Mouse (Mus musculus) ovary, adult 18-20 months (tissue): ENCODE results near the gene Mymx.

Experiments
- DNase-seq: peaks from one replicate; pipeline ENCODE4 v3.0.0; 2022; ENCODE audit warnings: low spot score, mixed read lengths

Mymx gene

GRCm38 (mm10) chr17:45569999-45570398 lies 31.9 kb downstream of the Mymx start:
- no peak for DNase-seq

- DNase-seq = no peak
These were observed 32.9 kb downstream of the Mymx start for GRCm38 (mm10) chr17:45568990-45569389.

GRCm38 (mm10) chr17:45567162-45567601 lies 34.7 kb downstream of the Mymx start:
- DNase-seq = no peak

GRCm38 (mm10) chr17:45566360-45567161 lies 35.3 kb downstream of the Mymx start:
- DNase-seq = no peak

- DNase-seq = no peak
These were observed 35.9 kb downstream of the Mymx start for GRCm38 (mm10) chr17:45566031-45566359.

GRCm38 (mm10) chr17:45565103-45565502 lies 36.8 kb downstream of the Mymx start:
- no peak for DNase-seq

GRCm38 (mm10) chr17:45564531-45565084 lies 37.3 kb downstream of the Mymx start:
- DNase-seq = no peak

- DNase-seq = peak; percentile 91
These were observed 38.0 kb downstream of the Mymx start, which contains the start of gene Slc35b2 for GRCm38 (mm10) chr17:45563655-45564530. Slc35b2 (plus strand) TSS chr17:45563874.

GRCm38 (mm10) chr17:45563216-45563615 lies 38.7 kb downstream of the Mymx start:
- no peak for DNase-seq

- DNase-seq = no peak
These were observed 42.0 kb downstream of the Mymx start for GRCm38 (mm10) chr17:45559732-45560525.

- no peak for DNase-seq
These were observed 43.7 kb downstream of the Mymx start for GRCm38 (mm10) chr17:45557998-45558862.

- DNase-seq = no peak
These were observed 44.6 kb downstream of the Mymx start for GRCm38 (mm10) chr17:45557246-45557824.

GRCm38 (mm10) chr17:45556514-45557245 lies 45.2 kb downstream of the Mymx start:
- no peak for DNase-seq

- DNase-seq = no peak
These were observed 45.8 kb downstream of the Mymx start for GRCm38 (mm10) chr17:45556107-45556489.

- peak; percentile 91 for DNase-seq
These were observed 46.3 kb downstream of the Mymx start, which contains the start of gene Nfkbie for GRCm38 (mm10) chr17:45555452-45556106. Nfkbie (plus strand) TSS chr17:45555703.

GRCm38 (mm10) chr17:45554420-45554819 lies 47.5 kb downstream of the Mymx start:
- no peak for DNase-seq

- no peak for DNase-seq
These were observed 48.8 kb downstream of the Mymx start for GRCm38 (mm10) chr17:45553065-45553464.

- DNase-seq = no peak
These were observed 50.0 kb downstream of the Mymx start for GRCm38 (mm10) chr17:45551816-45552451.
